Mouse (Mus musculus): ENCODE results near the gene Kcnq1.
A peak's percentile ranks its signal among the peaks of the same experiment; 100 is the strongest.

The Kcnq1 gene

DNA sequence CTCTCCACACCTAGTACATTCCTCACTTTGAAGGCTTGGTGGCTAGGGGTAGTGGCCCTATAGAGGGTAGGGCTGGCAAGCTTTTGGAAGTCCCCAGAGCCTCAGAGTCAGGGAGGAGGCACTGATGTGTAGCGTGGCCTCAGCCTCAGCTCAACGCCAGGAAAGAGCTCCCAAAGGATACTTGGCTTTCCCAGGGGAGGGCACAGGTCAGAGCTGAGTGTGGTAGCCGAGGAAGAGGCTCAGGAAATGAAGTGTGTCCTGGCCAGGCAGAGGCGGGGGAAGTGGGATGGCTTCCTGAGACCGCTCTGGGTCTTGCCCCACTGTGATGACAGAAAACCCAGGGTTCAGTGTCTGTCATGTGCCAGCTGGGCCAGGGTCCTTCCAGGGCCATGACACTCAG lies 30.4 kb downstream of the Kcnq1 start:
- no peak for DNase-seq (ENCODE audit: low read depth)

DNA sequence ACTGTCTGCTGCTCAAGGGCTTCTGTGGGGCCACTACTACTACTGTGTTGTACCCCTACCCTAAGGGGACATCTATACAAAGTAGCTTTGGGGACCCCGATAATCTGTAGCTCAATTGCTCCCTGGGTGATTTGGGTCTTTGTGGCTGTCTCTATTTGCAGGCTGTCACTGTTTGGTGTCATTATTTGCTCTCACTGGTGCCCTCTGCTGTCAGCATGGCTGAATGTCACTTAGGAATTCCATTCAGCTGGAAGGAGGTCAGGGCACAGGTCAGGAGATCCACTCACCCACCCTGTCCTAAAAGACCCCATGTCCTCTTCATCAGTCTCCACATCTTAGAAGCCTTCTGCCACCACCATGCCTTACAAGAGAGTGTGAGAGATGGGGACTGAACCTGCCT lies 32.6 kb downstream of the Kcnq1 start:
- peak; percentile 56 for DNase-seq (ENCODE audit: low read depth)

DNA sequence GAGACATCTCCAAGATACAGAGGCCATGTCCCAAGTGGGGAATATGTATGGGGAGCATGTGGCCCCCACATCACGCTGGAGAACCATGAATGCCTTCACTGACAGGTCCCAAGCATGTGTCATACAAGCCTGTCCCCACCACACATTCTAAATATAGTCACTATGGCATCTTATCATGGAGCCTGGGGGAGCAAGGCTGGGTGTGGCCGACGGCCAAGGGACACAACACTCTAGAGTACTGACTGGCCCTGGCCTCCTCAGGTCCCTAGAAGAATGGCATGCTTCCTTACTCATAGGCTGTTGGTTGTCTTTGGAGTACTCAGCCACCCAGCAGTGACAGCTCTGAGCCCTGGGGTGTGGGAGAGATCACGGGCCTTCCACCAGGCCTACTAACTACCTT lies 33.8 kb downstream of the Kcnq1 start:
- DNase-seq (ENCODE audit: low read depth) = no peak

DNA sequence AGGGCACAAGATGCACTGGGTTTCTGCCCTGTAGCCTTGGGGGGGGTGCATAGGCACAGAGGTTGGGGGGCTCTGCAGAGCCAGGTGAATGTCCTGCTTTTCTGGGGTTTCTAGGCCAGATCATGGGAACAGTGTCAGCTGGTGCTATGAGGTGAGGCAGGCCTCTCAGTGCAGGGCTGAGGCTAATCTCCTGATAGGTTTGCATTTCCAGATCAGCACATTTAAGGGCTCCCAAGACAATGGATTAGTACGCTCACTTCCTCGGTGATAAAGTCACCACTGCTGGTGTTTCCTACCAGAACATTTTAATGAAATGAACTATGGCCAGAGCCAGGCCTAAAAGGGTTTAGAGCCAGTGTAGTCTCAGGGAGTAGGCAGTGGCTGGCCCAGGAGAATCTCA lies 36.5 kb downstream of the Kcnq1 start:
- DNase-seq (ENCODE audit: low read depth) = no peak

DNA sequence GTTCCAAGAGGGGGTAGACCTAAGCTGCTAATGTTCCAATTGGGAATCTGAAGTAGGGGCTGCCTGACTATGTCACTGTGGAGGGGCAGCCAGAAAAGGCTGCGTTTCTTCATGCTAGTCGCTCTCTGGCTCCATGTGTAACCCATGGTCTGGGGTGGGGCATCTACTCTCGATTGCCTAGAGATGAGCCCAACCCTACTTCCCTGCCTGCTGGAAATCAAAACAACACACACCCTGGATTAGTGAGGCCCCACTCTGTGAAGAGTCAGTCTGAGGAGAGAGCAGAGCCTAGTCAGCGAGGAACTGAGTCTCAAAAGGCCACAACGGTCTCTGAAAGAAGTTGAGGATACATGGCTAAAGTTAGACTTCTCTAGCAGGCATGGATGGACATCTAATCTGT lies 40.9 kb downstream of the Kcnq1 start:
- DNase-seq (ENCODE audit: low read depth) = no peak

DNA sequence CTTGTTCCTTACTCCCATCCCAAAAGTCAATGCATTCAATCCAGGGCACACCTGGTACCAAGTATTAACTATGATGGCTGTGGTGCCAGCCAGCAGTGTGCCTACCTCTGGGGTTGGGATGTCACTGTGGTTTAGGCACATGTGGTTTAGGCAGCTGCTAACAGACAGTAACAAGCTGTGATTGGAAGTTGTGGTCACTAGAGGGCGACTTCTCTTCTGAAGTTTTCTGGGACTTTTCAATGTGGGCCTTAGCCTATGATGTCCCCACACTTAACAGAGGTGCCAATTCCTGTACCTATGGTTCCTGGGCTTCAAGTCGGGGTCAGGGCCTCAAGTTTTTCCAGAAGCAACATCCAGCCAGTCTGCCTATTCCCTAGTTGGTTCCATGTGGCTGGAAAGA lies 45.0 kb downstream of the Kcnq1 start:
- DNase-seq (ENCODE audit: low read depth) = peak; percentile 67

DNA sequence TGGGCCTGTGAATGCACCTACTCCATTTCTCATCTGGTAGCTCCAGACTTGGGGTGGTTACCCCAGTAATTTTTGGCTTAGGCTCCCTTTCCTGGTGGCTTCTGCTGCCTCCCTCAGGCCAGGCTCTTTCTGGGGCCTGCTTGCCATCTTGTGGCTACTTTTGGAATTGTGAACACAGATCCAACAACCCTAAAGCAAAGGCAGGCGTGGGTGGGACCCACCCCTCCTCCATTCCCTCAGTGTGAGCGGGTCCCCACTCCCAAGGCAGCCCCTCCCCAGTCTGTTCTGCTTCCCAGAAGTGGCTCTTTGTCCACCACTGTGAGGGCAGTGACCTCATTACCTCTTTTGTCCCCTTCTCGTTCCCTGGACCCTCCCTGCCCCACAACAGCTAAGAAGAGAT lies 46.2 kb downstream of the Kcnq1 start:
- no peak for DNase-seq (ENCODE audit: low read depth)

DNA sequence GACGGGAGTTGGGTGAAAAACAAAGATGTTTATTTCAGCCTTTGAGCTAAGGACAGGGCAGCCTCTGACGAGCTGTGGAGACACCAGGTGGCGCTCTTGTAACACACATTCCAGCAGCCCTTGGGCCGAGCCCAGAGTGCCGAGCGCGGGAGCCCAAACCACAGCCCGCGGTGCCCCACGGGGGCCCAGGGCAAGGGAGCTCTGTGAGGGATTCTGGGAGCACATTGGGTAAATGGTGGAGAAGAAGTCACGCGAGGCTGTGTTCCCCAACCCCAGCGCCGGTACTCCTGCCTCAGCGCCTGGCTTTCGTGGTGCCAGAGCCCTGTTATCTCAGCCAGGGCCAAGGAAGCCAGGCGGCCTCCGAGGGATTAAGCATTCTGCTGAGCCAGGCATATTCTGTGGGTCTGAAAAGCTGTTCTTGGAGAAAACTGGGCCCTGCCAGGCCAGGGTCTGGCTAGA lies 47.8 kb downstream of the Kcnq1 start:
- DNase-seq (ENCODE audit: low read depth) = peak; percentile 83

DNA sequence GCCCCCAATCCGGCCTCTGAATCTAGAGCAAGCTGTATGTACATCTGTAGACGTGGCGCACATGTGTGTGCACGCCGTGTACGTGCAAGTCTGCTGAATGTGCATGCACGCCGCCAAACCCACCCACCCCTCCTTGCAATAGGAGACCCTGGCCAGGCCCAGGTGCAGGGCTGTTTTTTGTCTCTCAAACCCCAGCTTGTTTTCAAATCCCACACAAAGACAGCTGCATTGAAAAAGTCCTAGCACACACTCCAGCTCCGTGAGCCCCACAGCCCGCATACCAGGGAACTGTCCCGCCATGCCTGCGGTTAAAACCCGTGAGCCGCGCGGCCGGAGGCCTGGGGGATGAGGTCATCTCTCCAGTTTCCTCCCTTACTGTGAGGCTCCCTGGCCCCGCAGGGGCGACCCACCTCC lies 48.3 kb downstream of the Kcnq1 start:
- no peak for DNase-seq (ENCODE audit: low read depth)

DNA sequence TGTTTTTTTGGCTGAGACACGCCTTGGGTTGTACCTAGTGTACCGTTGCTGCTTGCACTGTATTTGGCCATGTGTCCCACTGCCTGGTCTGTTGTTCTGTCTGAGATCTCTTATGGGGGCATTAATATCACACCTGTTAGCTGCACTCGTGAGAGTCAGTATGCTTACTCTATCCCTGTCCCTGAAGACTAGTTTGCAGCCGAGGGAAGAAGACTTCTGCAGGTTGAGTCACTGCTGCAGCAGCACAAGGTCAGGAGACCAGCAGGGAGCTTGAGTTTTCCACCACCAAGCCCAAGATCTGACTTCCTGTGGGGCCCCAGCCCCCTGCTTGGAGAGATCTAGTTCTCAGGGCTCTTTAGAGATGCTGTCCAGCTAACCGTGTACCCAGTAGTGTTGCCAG lies 49.1 kb downstream of the Kcnq1 start:
- no peak for DNase-seq (ENCODE audit: low read depth)

DNA sequence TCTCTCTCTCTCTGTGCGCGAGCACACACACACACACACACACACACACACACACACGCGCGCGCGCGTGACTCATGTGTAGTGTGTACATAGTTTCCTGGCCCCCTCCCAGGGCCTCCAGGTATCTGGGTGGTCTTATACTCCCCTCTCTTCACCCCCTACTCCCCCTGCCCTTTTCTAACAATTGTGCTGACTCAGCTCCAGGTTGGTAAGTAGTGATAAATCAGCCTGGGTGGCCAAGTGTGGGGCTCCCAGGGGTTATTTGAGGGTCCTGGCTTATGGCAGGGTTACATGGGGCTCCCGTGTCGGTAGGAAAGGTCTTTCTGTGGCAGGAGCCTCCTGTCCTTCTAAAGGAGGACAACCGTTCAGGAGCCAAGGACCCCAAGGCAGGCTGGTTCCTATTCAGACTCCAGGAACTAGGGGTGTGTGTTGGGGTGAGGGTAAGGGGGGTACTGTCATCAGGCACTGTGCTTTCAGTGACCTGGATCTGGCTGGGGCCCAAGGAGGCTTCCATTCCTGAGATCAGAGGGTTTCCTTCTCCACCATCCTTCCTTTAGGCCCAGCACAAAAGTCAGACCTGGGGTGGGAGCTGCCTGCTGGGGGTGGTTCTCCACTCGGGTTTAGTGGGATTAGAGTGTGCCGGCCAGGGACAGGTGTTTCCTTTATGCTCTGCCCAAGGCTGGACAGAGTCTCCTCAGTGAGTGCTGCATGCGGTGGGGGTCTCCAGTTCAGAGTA lies 52.7 kb downstream of the Kcnq1 start:
- DNase-seq (ENCODE audit: low read depth) = no peak

DNA sequence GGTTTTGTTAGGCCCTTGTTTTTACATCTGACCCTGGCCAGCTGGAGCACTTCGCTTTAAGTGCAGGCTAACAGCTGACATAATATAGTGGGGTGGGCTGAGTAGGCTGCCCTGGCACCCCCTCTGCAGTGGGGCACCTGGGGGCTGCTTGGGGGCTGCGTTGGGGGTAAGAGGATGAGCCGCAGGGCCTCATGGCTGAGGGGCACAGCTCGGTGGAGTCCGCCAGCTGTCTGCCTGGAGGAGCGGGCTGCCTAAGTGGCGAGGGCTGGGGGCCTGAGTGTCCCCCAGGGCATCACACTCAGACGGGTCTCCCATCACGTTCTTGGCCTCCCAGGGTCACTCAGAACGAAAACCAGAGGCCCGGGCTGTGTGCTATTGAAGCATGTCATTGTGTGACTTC lies 53.3 kb downstream of the Kcnq1 start:
- DNase-seq (ENCODE audit: low read depth) = no peak

DNA sequence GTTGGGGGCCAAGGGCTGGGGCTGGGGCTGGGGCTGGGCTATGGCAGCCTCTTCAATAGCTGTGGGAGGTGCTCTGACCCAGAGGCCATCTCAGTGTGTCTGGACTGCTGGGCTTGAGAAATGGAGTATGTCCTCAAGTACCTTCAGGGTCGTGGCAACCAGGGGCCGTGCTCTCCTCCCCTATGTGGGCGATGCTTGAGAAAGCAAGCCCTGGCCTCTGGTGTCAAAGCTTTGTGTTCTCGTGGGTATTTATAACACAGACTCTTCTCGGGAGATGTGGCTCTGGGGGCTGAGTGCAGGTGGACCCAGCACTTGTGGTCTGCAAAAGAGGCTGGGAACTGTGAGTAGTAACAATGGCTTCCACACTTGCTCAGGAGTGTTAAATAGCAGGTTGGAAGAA lies 53.9 kb downstream of the Kcnq1 start:
- DNase-seq (ENCODE audit: low read depth) = no peak

DNA sequence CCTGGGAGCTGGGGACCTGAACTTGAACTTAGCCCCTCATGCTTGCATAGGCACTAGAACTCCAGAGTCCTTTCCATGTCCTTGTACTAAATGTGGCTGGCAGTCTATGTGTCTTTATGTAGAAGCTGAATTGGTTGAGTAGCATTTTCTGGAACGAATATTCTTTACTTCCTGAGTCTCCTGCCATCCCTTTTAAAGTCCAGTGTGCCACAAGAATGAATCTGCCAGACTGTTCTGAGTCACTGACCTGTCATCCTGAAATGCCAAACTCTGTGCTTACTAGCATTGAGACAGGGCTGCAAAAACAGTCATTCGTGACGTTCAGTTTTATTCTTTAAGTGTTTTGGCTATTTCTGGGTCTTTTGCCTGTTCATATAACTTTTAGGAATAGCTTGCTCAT lies 55.9 kb downstream of the Kcnq1 start:
- DNase-seq (ENCODE audit: low read depth) = no peak

DNA sequence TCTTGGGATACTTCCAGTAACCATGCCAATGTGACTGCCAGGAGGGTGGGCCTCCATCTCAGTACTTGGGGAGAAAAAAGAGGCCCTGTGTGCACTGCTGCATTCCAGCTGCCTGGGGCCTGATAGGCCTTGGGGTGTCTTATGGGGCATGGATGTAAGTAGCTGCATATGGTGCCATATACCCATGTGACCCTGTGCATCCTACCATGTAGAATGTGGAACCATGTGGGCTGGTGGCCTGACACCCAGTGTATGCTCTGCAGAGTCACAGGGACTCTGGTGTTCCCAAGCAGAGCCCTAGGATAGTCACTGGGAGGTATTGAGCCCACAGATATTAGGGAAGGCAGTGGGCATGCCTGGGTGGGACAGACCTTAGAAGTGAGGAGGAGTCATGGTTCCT lies 57.9 kb downstream of the Kcnq1 start:
- no peak for DNase-seq (ENCODE audit: low read depth)

DNA sequence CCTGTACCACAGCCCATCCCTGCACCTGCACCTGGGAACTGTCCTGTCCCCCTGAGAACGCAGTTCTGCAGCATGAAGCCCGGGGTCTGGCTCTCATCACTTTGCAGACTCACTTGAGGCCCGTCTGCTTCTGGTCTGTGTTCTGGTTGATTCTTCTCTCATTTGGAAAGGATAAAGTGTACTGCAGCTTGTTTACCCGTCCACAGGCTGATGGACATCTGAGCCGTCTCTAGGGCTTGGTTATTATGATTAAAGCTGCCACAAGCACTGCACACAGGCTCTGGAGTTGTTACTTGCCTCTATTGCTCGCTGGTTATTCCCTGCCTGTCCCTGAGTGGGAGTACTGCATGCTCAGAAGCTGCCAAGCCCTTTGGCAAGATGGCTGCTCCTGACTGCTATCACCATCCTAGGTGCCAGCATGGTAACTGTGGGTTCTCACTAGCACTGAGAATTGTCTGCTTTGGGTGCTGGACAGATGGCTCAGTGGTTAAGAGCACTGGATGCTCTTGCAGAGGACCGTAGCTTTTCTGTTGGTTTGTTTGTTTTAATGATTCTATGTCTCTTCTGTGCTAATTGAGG lies 59.6 kb downstream of the Kcnq1 start:
- DNase-seq (ENCODE audit: low read depth) = no peak

DNA sequence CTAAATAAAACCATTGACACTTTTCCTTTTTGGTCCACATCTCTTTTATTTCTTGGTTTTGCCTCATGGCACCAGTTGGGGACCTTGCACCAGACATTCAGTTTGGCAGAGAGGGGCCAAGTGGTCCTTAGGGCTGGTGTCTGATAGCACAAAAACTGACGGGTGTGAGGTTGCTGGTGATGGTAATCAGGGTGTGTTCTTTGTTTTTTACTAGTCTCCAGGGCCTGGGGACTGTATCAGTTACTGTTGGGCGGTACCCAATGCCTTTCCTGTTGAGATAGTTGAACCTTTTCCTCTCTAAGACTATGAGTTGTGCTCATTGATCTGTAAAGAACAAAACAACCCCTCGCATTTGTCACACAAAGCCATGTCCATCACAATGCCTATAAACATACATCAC lies 61.1 kb downstream of the Kcnq1 start:
- no peak for DNase-seq (ENCODE audit: low read depth)

DNA sequence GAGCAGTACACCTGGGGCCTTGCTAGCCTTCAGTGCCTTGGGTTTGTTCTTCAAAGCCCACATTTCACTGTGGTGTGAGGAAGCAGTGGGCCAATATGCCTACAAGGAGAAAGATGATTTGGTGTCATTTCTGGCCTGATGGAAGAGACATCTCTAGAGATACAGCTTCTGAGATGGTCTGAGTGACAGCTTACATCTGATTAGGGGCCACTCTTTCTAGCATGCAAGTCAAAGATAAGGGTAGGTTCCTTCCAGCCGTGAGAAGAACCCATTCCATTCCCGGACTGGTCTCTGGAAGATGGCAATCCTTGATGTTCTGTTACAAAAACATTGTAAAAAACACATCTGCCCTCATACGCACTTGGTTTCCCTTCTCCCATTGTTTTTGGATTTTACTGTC lies 63.2 kb downstream of the Kcnq1 start:
- no peak for DNase-seq (ENCODE audit: low read depth)

DNA sequence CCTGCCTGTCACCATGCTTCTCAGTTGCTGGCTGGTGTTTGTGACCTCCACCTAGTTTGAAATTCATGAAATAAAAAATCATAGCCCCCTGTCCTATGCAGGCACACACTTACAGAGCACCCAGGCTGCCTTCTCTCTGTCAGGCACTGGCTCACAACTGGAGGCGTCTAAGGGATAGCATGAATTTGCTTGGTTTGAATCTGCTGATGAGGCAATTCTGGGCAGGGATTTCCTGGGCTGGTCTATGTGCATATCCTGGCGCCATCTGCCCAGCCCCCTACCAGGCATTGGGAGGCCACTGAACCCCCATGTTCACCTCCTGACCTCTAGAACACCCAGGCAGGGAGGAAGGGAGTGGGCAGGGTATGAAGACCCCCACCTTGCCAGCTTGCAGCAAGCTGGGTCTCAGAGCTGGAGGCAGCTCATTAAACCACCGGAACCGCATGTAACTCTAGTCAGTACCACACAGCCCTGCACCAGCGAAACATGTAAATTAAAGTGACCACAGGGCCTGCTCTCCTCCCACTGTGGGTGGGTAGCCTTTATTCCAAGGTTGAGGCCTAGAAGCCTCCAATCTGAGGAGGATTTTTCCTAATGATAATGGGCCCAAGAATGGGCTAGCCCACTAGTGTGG lies 66.9 kb downstream of the Kcnq1 start:
- DNase-seq (ENCODE audit: low read depth) = peak; percentile 7

DNA sequence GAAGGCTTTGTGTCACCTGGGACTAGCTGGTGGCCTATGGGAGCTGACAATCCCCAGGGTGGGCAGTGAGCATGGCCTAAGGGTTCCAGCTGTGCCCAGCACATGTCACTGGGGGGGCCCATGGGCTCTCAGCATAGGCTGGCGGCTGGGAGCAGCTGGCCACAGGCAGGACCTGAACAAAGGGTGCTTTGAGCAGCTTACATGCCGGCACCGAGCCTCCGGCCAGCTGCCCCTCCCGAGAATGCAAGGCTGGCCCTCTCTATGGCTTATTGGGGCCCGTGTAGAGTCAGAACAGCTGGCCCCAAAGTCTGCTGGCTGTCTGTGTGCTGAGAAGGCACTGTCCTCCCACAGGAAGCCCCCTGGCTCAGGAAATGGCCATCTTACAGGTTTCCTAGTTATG lies 68.5 kb downstream of the Kcnq1 start:
- no peak for DNase-seq (ENCODE audit: low read depth)

DNA sequence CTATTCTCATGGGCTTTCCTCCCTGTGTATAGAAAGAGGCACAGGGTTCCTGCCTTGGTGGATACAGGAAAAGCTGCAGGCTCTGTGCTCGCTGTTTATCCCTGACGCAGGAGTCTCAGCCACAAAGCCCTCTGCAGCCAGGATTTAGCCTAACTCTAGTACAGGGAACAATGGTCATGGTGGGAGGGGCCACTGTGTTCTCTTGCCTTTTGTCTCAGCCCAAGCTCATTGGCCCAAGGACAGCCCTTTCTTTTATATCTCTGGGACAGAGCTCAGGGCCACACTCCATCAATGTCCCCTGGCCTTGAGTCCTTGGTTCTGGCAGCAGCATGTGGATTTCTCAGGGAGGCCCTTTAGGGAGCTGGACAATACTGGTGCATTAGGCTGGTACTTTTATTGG lies 72.7 kb downstream of the Kcnq1 start:
- DNase-seq (ENCODE audit: low read depth) = no peak

DNA sequence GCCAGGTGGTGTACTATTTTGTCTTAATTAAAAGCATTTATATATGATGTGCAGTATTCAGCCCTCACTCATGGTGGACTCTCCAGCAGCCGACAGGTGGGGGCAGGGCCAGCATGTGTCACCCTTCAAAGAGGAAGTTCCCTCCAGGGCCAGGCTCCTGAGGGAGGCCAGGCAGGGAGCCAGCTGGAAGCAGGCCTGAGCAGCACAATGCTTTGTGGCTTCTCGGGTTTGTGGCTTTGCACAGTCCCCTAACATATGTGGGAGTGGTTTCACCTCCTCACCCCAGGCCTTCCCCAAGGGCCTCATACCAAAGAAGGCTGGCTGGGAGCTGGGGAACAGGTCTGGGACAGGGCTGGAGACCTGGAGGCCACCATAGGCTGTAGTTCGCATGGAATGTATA lies 74.6 kb downstream of the Kcnq1 start:
- DNase-seq (ENCODE audit: low read depth) = no peak

DNA sequence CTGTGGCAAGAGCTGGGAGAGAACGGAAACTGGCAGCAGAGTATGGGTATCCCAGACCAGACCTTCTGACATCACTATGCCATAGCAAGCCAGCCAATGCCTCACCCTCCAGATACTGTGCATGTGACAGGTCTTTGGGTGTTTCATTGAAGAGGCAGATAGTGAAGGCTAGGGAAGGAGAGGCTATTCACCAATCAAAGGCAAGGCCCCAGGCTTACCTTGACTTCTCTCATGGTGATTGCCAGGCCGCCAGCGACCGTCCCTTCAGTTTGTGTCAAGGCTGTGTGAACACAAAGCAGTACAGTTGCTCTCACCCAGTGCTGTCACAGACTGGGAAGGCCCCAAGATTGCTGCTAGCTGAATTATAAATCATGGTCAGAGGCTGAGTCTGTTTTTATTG lies 75.1 kb downstream of the Kcnq1 start:
- DNase-seq (ENCODE audit: low read depth) = no peak

DNA sequence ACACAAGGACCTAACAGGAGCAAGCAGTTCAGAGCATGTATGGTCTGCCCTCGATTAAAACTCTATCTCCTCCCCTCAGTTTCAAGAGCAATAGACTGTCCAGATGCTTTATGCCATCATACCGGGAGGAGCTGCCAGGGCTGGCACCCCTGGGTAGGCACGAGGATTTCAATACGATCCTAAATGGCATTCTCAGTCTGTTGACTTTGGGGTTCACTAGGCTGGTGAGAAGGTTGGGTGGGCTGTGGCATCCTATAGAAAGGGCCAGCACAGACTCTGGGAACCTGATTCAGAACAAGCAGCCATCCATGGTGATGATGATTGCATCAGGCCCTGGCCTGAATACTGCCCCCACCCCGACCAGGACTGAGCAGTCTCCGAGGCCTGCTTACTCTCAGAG lies 79.3 kb downstream of the Kcnq1 start:
- no peak for DNase-seq (ENCODE audit: low read depth)
